Mouse (Mus musculus): Measurements from ENCODE around the gene Gabrd. TPM values are rescaled to one million over a fixed set of nuclear protein-coding genes. Genes with fewer than 3 reads are reported as not detected.

Gene Gabrd
- polyA plus RNA-seq, 1 experiment from 2014 or later, result 1.2 TPM

GRCm38 (mm10) chr4:155357601-155358000 lies 40.3 kb downstream of the Gabrd start:
- peaks cover 44% of the 10 kb centered on the region for H3K27me3 ChIP-seq (replicated peaks; ENCODE audit: control insufficient read depth, insufficient read depth, low read length)
- no peaks in the 10 kb centered on the region for H3K4me1 ChIP-seq (ENCODE audit: control insufficient read depth, insufficient read depth, low read length)
- H3K9ac ChIP-seq (ENCODE audit: low read length), result no peak overlapping the region
- no peak overlapping the region for H3K27ac ChIP-seq (ENCODE audit: low read depth, low read length)
- WGBS, result 52% methylated on average over 2 of the region's 2 CpGs
- H3K36me3 ChIP-seq (ENCODE audit: control insufficient read depth, insufficient read depth, low read length), result no peaks in the 10 kb centered on the region
- no peak overlapping the region for H3K4me2 ChIP-seq (ENCODE audit: low read length)
- ATAC-seq (no peak), DNase-seq (ENCODE audit: low spot score) (no peak)
- H3K4me3 ChIP-seq (ENCODE audit: low read depth, low read length), result no peak overlapping the region
- no peaks in the 10 kb centered on the region for H3K9me3 ChIP-seq (replicated peaks; ENCODE audit: control insufficient read depth, low read length)

- H3K4me2 ChIP-seq (ENCODE audit: low read length), result no peak overlapping the region
- DNase-seq (ENCODE audit: low spot score) (no peak), ATAC-seq (no peak)
- H3K4me1 ChIP-seq (ENCODE audit: control insufficient read depth, insufficient read depth, low read length), result no peaks in the 10 kb centered on the region
- H3K9me3 ChIP-seq (replicated peaks; ENCODE audit: control insufficient read depth, low read length), result no peaks in the 10 kb centered on the region
- 93% methylated on average over 10 of the region's 10 CpGs for whole genome bisulfite sequencing
- H3K27me3 ChIP-seq (replicated peaks; ENCODE audit: control insufficient read depth, insufficient read depth, low read length), result peaks cover 31% of the 10 kb centered on the region
- no peak overlapping the region for H3K27ac ChIP-seq (ENCODE audit: low read depth, low read length)
- no peaks in the 10 kb centered on the region for H3K36me3 ChIP-seq (ENCODE audit: control insufficient read depth, insufficient read depth, low read length)
- no peak overlapping the region for H3K4me3 ChIP-seq (ENCODE audit: low read depth, low read length)
- no peak overlapping the region for H3K9ac ChIP-seq (ENCODE audit: low read length)
These were observed 41.6 kb downstream of the Gabrd start for GRCm38 (mm10) chr4:155356354-155356753.

- Histone ChIP-seq H3K27ac (ENCODE audit: low read depth, low read length) (no peak overlapping the region), H3K9ac (ENCODE audit: low read length) (no peak overlapping the region), H3K4me2 (ENCODE audit: low read length) (no peak overlapping the region), H3K9me3 (replicated peaks; ENCODE audit: control insufficient read depth, low read length) (no peaks in the 10 kb centered on the region), H3K27me3 (replicated peaks; ENCODE audit: control insufficient read depth, insufficient read depth, low read length) (peaks cover 13% of the 10 kb centered on the region), H3K4me1 (ENCODE audit: control insufficient read depth, insufficient read depth, low read length) (no peaks in the 10 kb centered on the region), H3K36me3 (ENCODE audit: control insufficient read depth, insufficient read depth, low read length) (no peaks in the 10 kb centered on the region), H3K4me3 (ENCODE audit: low read depth, low read length) (no peak overlapping the region)
- no peak for ATAC-seq
- DNase-seq (ENCODE audit: low spot score), result no peak
- 86% methylated on average over 7 of the region's 7 CpGs for WGBS
These were observed 43.4 kb downstream of the Gabrd start for GRCm38 (mm10) chr4:155354546-155354945.

GRCm38 (mm10) chr4:155354035-155354434 lies 43.9 kb downstream of the Gabrd start:
- H3K4me3 ChIP-seq (ENCODE audit: low read depth, low read length), result no peak overlapping the region
- no peak overlapping the region for H3K9ac ChIP-seq (ENCODE audit: low read length)
- no peak overlapping the region for H3K4me2 ChIP-seq (ENCODE audit: low read length)
- H3K27me3 ChIP-seq (replicated peaks; ENCODE audit: control insufficient read depth, insufficient read depth, low read length), result peaks cover 8% of the 10 kb centered on the region; the same call in 1 of the 2 replicates
- no peak overlapping the region for H3K27ac ChIP-seq (ENCODE audit: low read depth, low read length)
- WGBS, result 87% methylated on average over 6 of the region's 6 CpGs
- ATAC-seq, result no peak
- DNase-seq (ENCODE audit: low spot score), result no peak
- H3K9me3 ChIP-seq (replicated peaks; ENCODE audit: control insufficient read depth, low read length), result no peaks in the 10 kb centered on the region
- no peaks in the 10 kb centered on the region for H3K36me3 ChIP-seq (ENCODE audit: control insufficient read depth, insufficient read depth, low read length)
- H3K4me1 ChIP-seq (ENCODE audit: control insufficient read depth, insufficient read depth, low read length), result no peaks in the 10 kb centered on the region

- no peak overlapping the region for H3K9ac ChIP-seq (ENCODE audit: low read length)
- no peak overlapping the region for H3K4me3 ChIP-seq (ENCODE audit: low read depth, low read length)
- no peaks in the 10 kb centered on the region for H3K27me3 ChIP-seq (replicated peaks; ENCODE audit: control insufficient read depth, insufficient read depth, low read length)
- 89% methylated on average over 3 of the region's 3 CpGs for WGBS
- no peaks in the 10 kb centered on the region for H3K9me3 ChIP-seq (replicated peaks; ENCODE audit: control insufficient read depth, low read length)
- DNase-seq (ENCODE audit: low spot score), result no peak
- H3K27ac ChIP-seq (ENCODE audit: low read depth, low read length), result no peak overlapping the region
- no peak overlapping the region for H3K4me2 ChIP-seq (ENCODE audit: low read length)
- H3K36me3 ChIP-seq (ENCODE audit: control insufficient read depth, insufficient read depth, low read length), result no peaks in the 10 kb centered on the region
- no peak for ATAC-seq
- no peaks in the 10 kb centered on the region for H3K4me1 ChIP-seq (ENCODE audit: control insufficient read depth, insufficient read depth, low read length)
These were observed 45.3 kb downstream of the Gabrd start for GRCm38 (mm10) chr4:155352581-155352980.

- Histone ChIP-seq H3K4me3 (ENCODE audit: low read depth, low read length) (no peak overlapping the region), H3K27ac (ENCODE audit: low read depth, low read length) (no peak overlapping the region), H3K27me3 (replicated peaks; ENCODE audit: control insufficient read depth, insufficient read depth, low read length) (no peaks in the 10 kb centered on the region), H3K4me2 (ENCODE audit: low read length) (no peak overlapping the region), H3K36me3 (ENCODE audit: control insufficient read depth, insufficient read depth, low read length) (no peaks in the 10 kb centered on the region), H3K9me3 (replicated peaks; ENCODE audit: control insufficient read depth, low read length) (no peaks in the 10 kb centered on the region), H3K4me1 (ENCODE audit: control insufficient read depth, insufficient read depth, low read length) (peaks cover 5% of the 10 kb centered on the region), H3K9ac (ENCODE audit: low read length) (no peak overlapping the region)
- WGBS, result 93% methylated on average over 12 of the region's 12 CpGs
- DNase-seq (ENCODE audit: low spot score) (no peak), ATAC-seq (no peak)
These were observed 51.6 kb downstream of the Gabrd start for GRCm38 (mm10) chr4:155346350-155346749.

- Histone ChIP-seq H3K9ac (ENCODE audit: low read length) (peak overlapping the region; percentile 80), H3K9me3 (replicated peaks; ENCODE audit: control insufficient read depth, low read length) (no peaks in the 10 kb centered on the region)
- 3% methylated on average over 16 of the region's 16 CpGs for WGBS
These were observed 52.3 kb downstream of the Gabrd start for GRCm38 (mm10) chr4:155345608-155345953.

GRCm38 (mm10) chr4:155344716-155345607 lies 53.0 kb downstream of the Gabrd start:
- Histone ChIP-seq H3K27ac (ENCODE audit: low read depth, low read length) (peak overlapping the region; percentile 91), H3K9me3 (replicated peaks; ENCODE audit: control insufficient read depth, low read length) (no peaks in the 10 kb centered on the region), H3K27me3 (replicated peaks; ENCODE audit: control insufficient read depth, insufficient read depth, low read length) (no peaks in the 10 kb centered on the region), H3K4me2 (ENCODE audit: low read length) (peak overlapping the region; percentile 90), H3K36me3 (ENCODE audit: control insufficient read depth, insufficient read depth, low read length) (no peaks in the 10 kb centered on the region), H3K9ac (ENCODE audit: low read length) (peak overlapping the region; percentile 80), H3K4me1 (ENCODE audit: control insufficient read depth, insufficient read depth, low read length) (peaks cover 5% of the 10 kb centered on the region), H3K4me3 (ENCODE audit: low read depth, low read length) (peak overlapping the region; percentile 66)
- DNase-seq (ENCODE audit: low spot score), result peak; percentile 66
- peak; percentile 71 for ATAC-seq
- 5% methylated on average over 47 of the region's 47 CpGs for WGBS

More at GRCm38 (mm10) chr4:155345608-155345953, 52.3 kb downstream of the Gabrd start:
- H3K4me3 ChIP-seq (ENCODE audit: low read depth, low read length), result peak overlapping the region; percentile 66
- no peaks in the 10 kb centered on the region for H3K36me3 ChIP-seq (ENCODE audit: control insufficient read depth, insufficient read depth, low read length)
- peaks cover 5% of the 10 kb centered on the region for H3K4me1 ChIP-seq (ENCODE audit: control insufficient read depth, insufficient read depth, low read length)
- DNase-seq (ENCODE audit: low spot score) (peak; percentile 89), ATAC-seq (peak; percentile 93)
- no peaks in the 10 kb centered on the region for H3K27me3 ChIP-seq (replicated peaks; ENCODE audit: control insufficient read depth, insufficient read depth, low read length)
- H3K4me2 ChIP-seq (ENCODE audit: low read length), result peak overlapping the region; percentile 90
- peak overlapping the region; percentile 91 for H3K27ac ChIP-seq (ENCODE audit: low read depth, low read length)

- H3K4me1 ChIP-seq (ENCODE audit: control insufficient read depth, insufficient read depth, low read length), result peaks cover 5% of the 10 kb centered on the region
- 0 out of 2 replicates have a peak overlapping the region, but pooled peaks have one; percentile 91 for H3K27ac ChIP-seq (ENCODE audit: low read depth, low read length)
- WGBS, result 51% methylated on average over 3 of the region's 3 CpGs
- peak overlapping the region; percentile 80 for H3K9ac ChIP-seq (ENCODE audit: low read length)
- no peak for ATAC-seq
- peak overlapping the region; percentile 66 for H3K4me3 ChIP-seq (ENCODE audit: low read depth, low read length)
- DNase-seq (ENCODE audit: low spot score), result peak; percentile 6
- H3K36me3 ChIP-seq (ENCODE audit: control insufficient read depth, insufficient read depth, low read length), result no peaks in the 10 kb centered on the region
- no peaks in the 10 kb centered on the region for H3K27me3 ChIP-seq (replicated peaks; ENCODE audit: control insufficient read depth, insufficient read depth, low read length)
- no peaks in the 10 kb centered on the region for H3K9me3 ChIP-seq (replicated peaks; ENCODE audit: control insufficient read depth, low read length)
- H3K4me2 ChIP-seq (ENCODE audit: low read length), result peak overlapping the region; percentile 90
These were observed 53.7 kb downstream of the Gabrd start for GRCm38 (mm10) chr4:155344299-155344600.
